Mouse (Mus musculus): ENCODE data around the gene Pcbp4. TPM values are rescaled to one million over a fixed set of nuclear protein-coding genes. Genes with fewer than 3 reads are reported as not detected.
A peak's percentile ranks its signal among the peaks of the same experiment; 100 is the strongest.

Pcbp4 gene
- total RNA-seq, 2 experiments from 2014 or later, result 72.8 to 73.4 TPM

GRCm38 (mm10) chr9:106436566-106436965 is 16.5 kb upstream of the Pcbp4 start:
- no peak for DNase-seq
- intact Hi-C loops (cut with DNase I), result no loop called here

GRCm38 (mm10) chr9:106442680-106443079 is 10.4 kb upstream of the Pcbp4 start:
- intact Hi-C loops (cut with DNase I), result no loop called here
- no peak for DNase-seq

DNA sequence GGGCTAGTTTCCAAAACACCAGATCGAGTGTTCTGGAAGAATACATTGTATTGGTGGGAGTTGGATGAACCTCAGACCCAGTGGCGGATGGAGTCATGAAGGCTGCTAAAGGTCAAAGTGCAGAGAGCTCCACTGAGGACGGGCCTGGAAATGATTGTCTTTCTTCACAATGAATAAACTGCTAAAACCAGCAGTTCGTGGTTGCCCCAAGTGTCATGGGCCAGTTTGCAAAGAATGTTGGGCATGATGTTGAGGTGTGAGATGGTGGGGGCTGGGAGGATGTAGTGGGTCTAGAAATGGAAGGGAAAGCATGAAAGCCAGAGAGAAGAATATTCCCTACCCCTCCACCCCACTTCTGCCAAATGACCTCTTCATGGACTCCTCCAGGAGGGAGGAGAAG is 8.3 kb upstream of the Pcbp4 start:
- intact Hi-C loops (cut with DNase I), result no loop called here
- DNase-seq, result no peak

GRCm38 (mm10) chr9:106447348-106447747 is 5.7 kb upstream of the Pcbp4 start, which contains the start of the genes Abhd14b and Abhd14a:
Gene Abhd14b (plus strand): TSS chr9:106447459.
Gene Abhd14a (minus strand): TSS chr9:106447678.
- intact Hi-C loops (cut with DNase I), result no loop called here
- peak; percentile 94 to 95 for DNase-seq

GRCm38 (mm10) chr9:106447951-106448350 is 5.1 kb upstream of the Pcbp4 start:
- DNase-seq, result peak in 1 of 2 experiments; percentile 39
- intact Hi-C loops (cut with DNase I), result loop anchor here (1.0 kb wide), 2 partner anchors 24 to 28 kb away; partner anchors contain the start of gene Parp3

GRCm38 (mm10) chr9:106448498-106449031 is 4.5 kb upstream of the Pcbp4 start:
- peak; percentile 78 to 86 for DNase-seq
- intact Hi-C loops (cut with DNase I), result loop anchor here (1.0 kb wide), 2 partner anchors 24 to 28 kb away; partner anchors contain the start of gene Parp3

DNA sequence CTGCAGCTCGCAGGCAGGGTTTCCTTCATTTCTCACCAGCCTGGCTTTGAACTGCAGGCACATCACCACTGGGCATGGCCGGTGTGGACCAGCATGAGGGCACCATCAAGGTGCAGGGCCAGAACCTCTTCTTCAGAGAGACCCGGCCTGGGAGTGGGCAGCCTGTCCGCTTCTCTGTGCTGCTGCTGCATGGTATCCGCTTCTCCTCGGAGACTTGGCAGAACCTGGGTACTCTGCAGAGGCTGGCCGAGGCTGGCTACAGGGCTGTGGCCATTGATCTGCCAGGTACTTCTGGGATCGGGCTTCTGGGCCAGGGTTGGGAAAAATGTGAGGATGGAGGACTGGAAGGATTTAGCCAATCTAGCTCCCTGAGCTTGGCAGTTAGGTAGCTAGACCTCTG is 3.1 kb upstream of the Pcbp4 start:
- intact Hi-C loops (cut with DNase I), result no loop called here
- DNase-seq, result no peak

DNA sequence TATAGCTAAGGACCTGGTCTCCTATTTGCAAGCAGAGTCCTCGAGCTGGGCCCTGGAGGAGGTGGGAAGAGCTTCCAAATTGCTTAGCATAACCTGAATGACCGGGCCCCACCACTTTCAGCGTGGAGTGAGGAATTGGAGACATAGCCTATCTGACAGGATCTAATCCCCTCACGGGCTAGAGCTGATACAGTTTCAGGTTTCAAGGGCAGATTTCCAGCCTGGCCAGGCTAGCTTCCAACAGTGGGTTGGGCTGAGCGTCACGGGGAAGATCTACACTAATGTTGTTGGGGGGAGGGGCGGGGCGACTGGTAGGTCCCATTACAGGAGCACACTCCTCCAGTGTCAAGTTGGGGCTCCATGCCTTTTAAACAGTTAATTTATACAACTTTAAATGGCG is 2.4 kb upstream of the Pcbp4 start:
- DNase-seq, result peak; percentile 53 to 57

GRCm38 (mm10) chr9:106451298-106451697 is 1.8 kb upstream of the Pcbp4 start:
- intact Hi-C loops (cut with DNase I), result no loop called here

More for the DNA sequence above, 2.4 kb upstream of the Pcbp4 start:
- intact Hi-C loops (cut with DNase I), result no loop called here

GRCm38 (mm10) chr9:106451899-106452298 is 1.2 kb upstream of the Pcbp4 start:
- intact Hi-C loops (cut with DNase I), result no loop called here

More at GRCm38 (mm10) chr9:106451298-106451697, 1.8 kb upstream of the Pcbp4 start:
- DNase-seq, result no peak

DNA sequence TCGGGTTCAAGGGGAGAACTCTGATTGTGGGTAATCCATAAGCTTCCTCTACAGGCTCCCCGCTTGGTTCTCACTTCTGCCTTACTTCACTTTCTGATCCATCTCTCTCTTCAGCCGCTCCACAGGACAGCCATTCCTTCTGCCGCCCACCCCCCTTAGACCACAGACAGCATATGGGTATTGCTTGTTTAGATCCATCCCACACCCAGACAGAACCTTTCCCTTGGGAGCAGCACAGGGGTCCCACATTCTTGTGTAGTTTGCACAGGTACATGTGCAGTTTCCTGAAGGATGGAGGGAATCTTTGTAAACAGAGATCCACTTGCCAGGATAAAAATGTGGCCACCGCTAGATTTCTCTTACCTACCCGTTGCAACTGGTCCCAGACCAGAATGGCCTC is 740 bp upstream of the Pcbp4 start:
- DNase-seq, result no peak
- intact Hi-C loops (cut with DNase I), result no loop called here

More at GRCm38 (mm10) chr9:106451899-106452298, 1.2 kb upstream of the Pcbp4 start:
- no peak for DNase-seq

DNA sequence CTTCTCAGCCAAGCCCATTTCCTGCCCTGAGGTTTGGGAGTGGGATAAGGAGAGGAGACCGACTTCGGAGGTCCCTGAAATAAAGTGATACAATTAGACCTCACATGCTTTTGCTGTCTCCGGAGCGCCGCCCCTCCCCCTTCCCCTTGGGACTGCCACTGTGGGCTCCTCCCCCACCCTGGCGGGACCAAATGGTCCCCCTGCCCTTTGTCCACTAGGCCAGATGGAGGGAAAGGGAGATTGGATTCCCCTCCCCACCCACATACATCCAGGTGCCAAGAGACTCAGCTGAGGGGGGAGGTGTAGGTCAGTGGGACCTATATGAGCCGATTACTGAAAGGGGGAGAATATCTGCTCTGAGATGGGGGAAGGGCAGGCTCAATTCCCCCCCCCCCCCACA is 270 bp upstream of the Pcbp4 start:
- intact Hi-C loops (cut with DNase I), result no loop called here
- no peak for DNase-seq

DNA sequence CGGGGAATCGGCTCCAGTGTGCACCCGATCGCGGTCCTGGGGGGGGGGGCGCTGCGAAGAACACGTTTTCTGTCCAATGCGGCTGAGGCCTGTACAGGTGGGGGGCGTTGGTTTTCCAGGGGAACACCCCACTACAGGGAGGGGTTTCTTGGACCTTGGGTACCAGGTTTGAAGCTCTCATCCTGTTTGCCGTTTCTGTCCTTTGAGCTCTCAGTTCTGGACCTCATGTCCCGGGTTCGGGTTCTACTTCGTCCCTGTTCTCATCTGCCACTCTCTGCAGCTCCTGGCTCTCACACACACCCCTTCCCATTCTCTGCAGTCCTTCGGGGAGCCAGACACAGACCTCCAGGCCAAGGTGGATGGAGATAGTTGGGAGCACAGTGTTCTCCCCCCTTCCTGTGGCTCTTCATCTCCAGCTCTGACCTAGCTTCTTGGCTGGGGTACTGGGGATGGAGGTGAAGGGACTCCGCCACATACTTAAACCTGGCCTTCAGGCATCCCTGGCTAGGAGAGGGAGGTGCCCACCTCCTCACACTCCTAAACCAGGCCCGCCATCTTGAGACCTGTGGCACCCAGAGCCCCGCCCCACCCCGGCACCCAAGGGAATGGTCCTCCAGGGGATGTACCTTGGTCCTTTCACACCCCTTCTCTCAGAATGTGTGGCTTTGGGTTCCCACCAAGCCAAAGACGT is 1.1 kb downstream of the Pcbp4 start:
- intact Hi-C loops (cut with DNase I), result no loop called here

DNA sequence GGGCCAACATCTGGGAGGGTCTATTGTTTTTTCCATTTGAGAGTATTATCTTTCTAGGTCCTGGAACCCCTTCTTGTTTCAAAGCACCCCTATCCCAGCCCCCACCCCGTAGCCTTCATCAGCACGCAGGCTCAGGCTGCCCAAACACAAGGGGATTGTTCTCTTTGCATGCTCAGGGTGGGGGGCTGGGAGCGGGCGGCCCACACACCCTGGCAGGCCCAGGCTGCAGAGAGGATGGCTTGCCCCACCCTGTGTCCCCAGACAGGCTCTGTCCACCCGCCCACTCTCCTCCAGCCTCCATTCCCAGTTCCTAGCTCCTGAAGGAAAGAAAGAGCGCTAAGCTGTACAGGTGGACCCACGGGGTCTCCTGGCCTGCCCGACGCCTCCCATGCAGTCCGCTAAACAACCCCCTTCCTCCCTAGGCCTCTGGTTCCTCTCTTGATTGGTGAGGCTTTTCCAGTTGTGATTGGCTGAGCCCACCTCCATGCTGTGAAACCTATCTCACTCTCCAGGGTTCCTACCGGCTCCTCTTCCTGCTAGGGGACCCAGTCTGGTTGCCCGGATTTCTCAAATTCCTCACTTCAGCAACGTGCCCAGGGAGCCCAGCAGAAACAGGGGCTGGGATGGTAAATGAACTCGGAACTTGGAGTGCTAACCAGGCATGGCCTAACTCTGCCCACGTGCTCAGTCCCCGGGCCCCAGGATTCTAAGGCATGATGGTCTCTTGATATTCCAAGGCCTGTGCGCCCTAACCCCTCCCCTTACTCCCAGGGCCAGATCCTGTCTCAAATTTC is 2.0 kb downstream of the Pcbp4 start:
- intact Hi-C loops (cut with DNase I), result no loop called here

More for the DNA sequence above, 1.1 kb downstream of the Pcbp4 start:
- no peak for DNase-seq

DNA sequence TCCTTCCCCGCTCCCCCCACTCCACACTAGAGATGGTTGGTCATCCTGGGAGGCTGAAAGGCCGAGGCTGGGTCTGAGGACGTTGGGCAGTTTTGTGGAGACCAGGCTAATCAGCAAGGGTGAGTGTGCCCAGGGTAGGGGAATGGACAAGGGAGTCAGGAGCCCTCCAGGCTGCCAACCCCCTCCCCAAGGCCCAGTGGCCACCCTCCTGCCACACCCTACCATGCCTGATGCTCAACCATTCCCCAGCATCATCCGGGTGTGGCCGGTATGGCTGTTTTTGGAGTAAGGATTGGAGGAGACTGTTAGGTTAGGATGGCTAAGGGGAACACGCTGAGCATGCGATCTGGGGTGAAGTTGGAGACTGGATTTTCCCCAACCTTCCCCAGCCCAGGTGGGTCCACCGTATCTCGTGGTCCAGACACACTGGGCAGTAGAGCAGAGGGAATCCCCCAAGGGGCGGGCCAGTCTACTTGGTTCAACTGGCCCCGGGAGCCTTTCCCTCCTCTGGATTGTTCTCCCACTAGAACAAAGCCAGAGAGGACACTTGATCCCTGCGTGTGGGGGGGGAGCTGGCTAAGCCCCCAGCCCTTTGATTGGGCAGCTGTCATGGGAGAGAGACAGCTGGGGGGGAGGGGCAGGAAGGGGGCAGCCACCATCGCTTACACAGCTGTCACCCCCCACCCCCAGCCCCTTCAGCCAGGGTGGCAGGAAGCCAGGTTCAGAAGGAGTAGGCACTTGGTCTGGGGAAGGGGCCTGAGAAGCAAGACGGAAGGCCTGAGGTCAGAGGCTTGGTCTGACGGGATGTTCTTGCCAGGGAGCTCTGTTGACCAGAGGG is 3.5 kb downstream of the Pcbp4 start:
- DNase-seq, result no peak
- intact Hi-C loops (cut with DNase I), result no loop called here

More for the DNA sequence above, 2.0 kb downstream of the Pcbp4 start:
- no peak for DNase-seq

- intact Hi-C loops (cut with DNase I), result no loop called here
- no peak for DNase-seq
Observed at GRCm38 (mm10) chr9:106457163-106457559, 4.1 kb downstream of the Pcbp4 start.

- intact Hi-C loops (cut with DNase I), result no loop called here
Observed at GRCm38 (mm10) chr9:106457920-106458319, 4.8 kb downstream of the Pcbp4 start.

GRCm38 (mm10) chr9:106459946-106460345 is 6.9 kb downstream of the Pcbp4 start:
- no peak for DNase-seq
- intact Hi-C loops (cut with DNase I), result no loop called here

More at GRCm38 (mm10) chr9:106457920-106458319, 4.8 kb downstream of the Pcbp4 start:
- no peak for DNase-seq

DNA sequence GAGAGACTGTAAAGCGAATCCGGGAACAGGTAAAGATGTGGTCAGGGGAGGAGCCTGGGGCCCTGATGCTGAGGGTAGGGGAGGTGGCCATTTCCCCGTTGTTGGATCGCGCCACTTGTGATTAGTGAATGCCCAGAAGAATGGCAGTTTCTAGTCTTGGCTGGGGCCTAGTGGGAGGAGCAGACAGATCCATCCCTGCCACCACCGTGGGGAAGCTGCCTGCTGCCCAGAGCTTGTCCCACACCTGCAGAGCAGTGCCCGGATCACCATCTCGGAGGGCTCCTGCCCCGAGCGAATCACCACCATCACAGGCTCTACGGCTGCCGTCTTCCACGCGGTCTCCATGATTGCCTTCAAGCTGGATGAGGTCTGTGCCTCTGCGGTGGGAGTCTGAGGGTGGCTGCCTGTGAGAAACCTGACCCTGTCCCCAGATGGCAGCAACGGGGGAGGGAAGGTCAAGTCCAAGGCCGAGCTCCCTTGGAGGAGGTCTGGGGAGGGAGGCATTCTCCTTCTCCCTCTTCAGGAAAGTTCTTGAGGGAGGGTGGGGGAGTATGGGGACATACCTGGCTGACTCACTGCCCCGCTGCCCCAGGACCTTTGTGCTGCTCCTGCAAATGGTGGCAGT is 7.4 kb downstream of the Pcbp4 start:
- no peak for DNase-seq
- intact Hi-C loops (cut with DNase I), result no loop called here

GRCm38 (mm10) chr9:106461026-106461415 is 7.9 kb downstream of the Pcbp4 start:
- DNase-seq, result no peak
- intact Hi-C loops (cut with DNase I), result no loop called here

Data from heart, postnatal 36 days (tissue).